Mouse (Mus musculus): ENCODE data around the gene D630036H23Rik.
"Not testable (repeated sequence)": the region's sequence is repeated elsewhere in the genome, so short reads cannot be mapped to it uniquely, and the experiment has no call there.

Gene D630036H23Rik

GRCm38 (mm10) chr12:36381441-36382340 lies at the start of gene D630036H23Rik, which contains the start of gene Ispd:
TSS of gene D630036H23Rik (minus strand) at chr12:36382181.
TSS of gene Ispd (plus strand) at chr12:36381450.
- peak; percentile 72 for DNase-seq (ENCODE audit: low read depth, low spot score)

- no peak for DNase-seq (ENCODE audit: low read depth, low spot score)
These were observed 44.4 kb upstream of the D630036H23Rik start for GRCm38 (mm10) chr12:36426163-36427045.

- DNase-seq (ENCODE audit: low read depth, low spot score), result no peak
These were observed 43.3 kb upstream of the D630036H23Rik start for GRCm38 (mm10) chr12:36425258-36425657.

- DNase-seq (ENCODE audit: low read depth, low spot score), result no peak
These were observed 41.7 kb upstream of the D630036H23Rik start for GRCm38 (mm10) chr12:36423677-36424076.

- no peak for DNase-seq (ENCODE audit: low read depth, low spot score)
These were observed 13.1 kb upstream of the D630036H23Rik start for GRCm38 (mm10) chr12:36395115-36395514.

GRCm38 (mm10) chr12:36386991-36387390 lies 5.0 kb upstream of the D630036H23Rik start:
- DNase-seq (ENCODE audit: low read depth, low spot score), result no peak

- no peak for DNase-seq (ENCODE audit: low read depth, low spot score)
These were observed 3.4 kb upstream of the D630036H23Rik start for GRCm38 (mm10) chr12:36385386-36385785.

GRCm38 (mm10) chr12:36380806-36381205 lies 1.2 kb downstream of the D630036H23Rik start:
- no peak for DNase-seq (ENCODE audit: low read depth, low spot score)

- DNase-seq (ENCODE audit: low read depth, low spot score), result no peak
These were observed 1.7 kb downstream of the D630036H23Rik start for GRCm38 (mm10) chr12:36380254-36380653.

GRCm38 (mm10) chr12:36376391-36376790 lies 5.6 kb downstream of the D630036H23Rik start:
- not testable (repeated sequence) for DNase-seq (ENCODE audit: low read depth, low spot score)

- no peak for DNase-seq (ENCODE audit: low read depth, low spot score)
These were observed 8.6 kb downstream of the D630036H23Rik start for GRCm38 (mm10) chr12:36373237-36373998.

- no peak for DNase-seq (ENCODE audit: low read depth, low spot score)
These were observed 18.0 kb downstream of the D630036H23Rik start for GRCm38 (mm10) chr12:36364013-36364412.

GRCm38 (mm10) chr12:36360693-36361092 lies 21.3 kb downstream of the D630036H23Rik start:
- DNase-seq (ENCODE audit: low read depth, low spot score), result no peak

GRCm38 (mm10) chr12:36360064-36360463 lies 21.9 kb downstream of the D630036H23Rik start:
- no peak for DNase-seq (ENCODE audit: low read depth, low spot score)

- DNase-seq (ENCODE audit: low read depth, low spot score), result no peak
These were observed 37.9 kb downstream of the D630036H23Rik start for GRCm38 (mm10) chr12:36344131-36344530.

GRCm38 (mm10) chr12:36333837-36334281 lies 48.1 kb downstream of the D630036H23Rik start:
- no peak for DNase-seq (ENCODE audit: low read depth, low spot score)

GRCm38 (mm10) chr12:36332676-36333075 lies 49.3 kb downstream of the D630036H23Rik start:
- no peak for DNase-seq (ENCODE audit: low read depth, low spot score)

Measured in retina, adult 2 months (tissue).